Comparison of ENCODE assay signal across 8 mouse cellular contexts in genomic region chr6:89595018-89595776, GRCm38 (mm10). TPM values are rescaled to one million over a fixed set of nuclear protein-coding genes. Genes with fewer than 3 reads are reported as not detected.
DNase-seq lines count a peak whose midpoint lies in the region; ATAC-seq and TF ChIP-seq lines count a peak whose summit lies in the region.

Chchd6 (minus strand) TSS chr6:89595652.

- 0 out of 2 replicates have a peak within 1 kb of the TSS, but pooled peaks have one; percentile 5 for H3K27ac ChIP-seq in cortical plate, adult 2 months (ENCODE audit: insufficient read depth, low read length)

- TF ChIP-seq POLR2A in cortical plate, adult 2 months (IDR thresholded peaks at IDR 0.05; ENCODE audit: extremely low read depth, insufficient read depth, low read length) = peak; percentile 74

- TF ChIP-seq CTCF in cortical plate, adult 2 months (IDR thresholded peaks at IDR 0.05; ENCODE audit: extremely low read depth, insufficient read depth, low read length) = no peak

- peak within 1 kb of the TSS; percentile 77 for H3K4me3 ChIP-seq in cortical plate, adult 2 months (ENCODE audit: insufficient read depth, low read length)

- intact Hi-C loops in left cerebral cortex, postnatal 10 days (cut with DNase I) = no loop called here

- no peaks in the 10 kb centered on the region for H3K4me1 ChIP-seq in cortical plate, adult 2 months (ENCODE audit: control insufficient read depth, insufficient read depth, low read length)

- ATAC-seq in activated CD4-positive, CD25-positive, alpha-beta regulatory T cell, adult 4 months = peak; percentile 99
- ATAC-seq in inflammation-experienced regulatory T-cells, adult 6 months = peak; percentile 98
- ATAC-seq in megakaryocyte-erythroid progenitor cell, adult 5-6 weeks (replicated peaks; ENCODE audit: low FRiP score, low TSS enrichment, poor library complexity, severe bottlenecking) = peak; percentile 100

- DNase-seq in gastrocnemius, postnatal 10 days = peak; percentile 93
- DNase-seq in left cerebral cortex, postnatal 10 days (ENCODE audit: extremely low spot score in 1 of 2, low spot score in 2 of 2) = peak; percentile 96
- DNase-seq in right cerebral cortex, postnatal 25 days = peak; percentile 95
- peak; percentile 88 to 96 for DNase-seq in urinary bladder, postnatal 4 days (ENCODE audit: low spot score in 2 of 2)

RNA-seq across cellular contexts. Expression of gene Chchd6, which starts in this region (rescaled TPM):
- polyA plus RNA-seq in activated CD4-positive, CD25-positive, alpha-beta regulatory T cell, adult 4 months (2017; shearing (Covaris generic)) = 1 to 10 TPM; 2.3 to 3.3 TPM
- 142 and 167 TPM in 2 replicates for polyA plus RNA-seq in cortical plate, adult 2 months (2012; rRNA removed)
- 1 to 10 TPM; 5.3 to 5.7 TPM for total RNA-seq in gastrocnemius, postnatal 10 days (2021)
- 1 to 10 TPM; 3.0 to 5.3 (median 3.6) TPM for polyA plus RNA-seq in inflammation-experienced regulatory T-cells, adult 6 months (2017; shearing (Covaris generic))
- total RNA-seq in left cerebral cortex, postnatal 10 days (2021) = 10 to 100 TPM; 82.4 to 85.6 TPM
- 11.4 and 16.1 TPM in 2 replicates for total RNA-seq in megakaryocyte-erythroid progenitor cell, adult 5-6 weeks (2014; fragmentation: Nextera tagmentation)
- 7.0 and 12.0 TPM in 2 replicates for total RNA-seq in megakaryocyte-erythroid progenitor cell, adult 5-6 weeks (2017)

Comparison
In these comparisons a context has a peak if more than half of its experiments do, and no peak if none do; other contexts are left out.
1. Peak in every context shown above with its lines: DNase-seq, ATAC-seq, H3K4me3 ChIP-seq and H3K27ac ChIP-seq.
2. RNA of gene Chchd6 (total RNA-seq): 82.4 to 85.6 TPM in left cerebral cortex, postnatal 10 days; 7.0 to 16.1 TPM in megakaryocyte-erythroid progenitor cell, adult 5-6 weeks and 5.3 to 5.7 TPM in gastrocnemius, postnatal 10 days; every median in the first group is over 4 times any median in the second.
3. RNA of gene Chchd6 (polyA plus RNA-seq): 142 to 167 TPM in cortical plate, adult 2 months; 3.0 to 5.3 TPM in inflammation-experienced regulatory T-cells, adult 6 months and 2.3 to 3.3 TPM in activated CD4-positive, CD25-positive, alpha-beta regulatory T cell, adult 4 months; every median in the first group is over 10 times any median in the second.